In genomic region chr10:119575780-119576179, GRCm38 (mm10) we compare ENCODE assay signal across 24 mouse cellular contexts.
"Had no signal": no experiment of that assay in that cellular context is flagged by ENCODE, and none has a peak within 500 bp of the region (broad histone marks: within the 10 kb centered on the region; RNA-seq: fewer than 3 reads in every experiment).

No protein-coding gene starts in this region.

- DNase-seq: gastrocnemius, adult 2 months; gastrocnemius, postnatal 10 days; gastrocnemius, postnatal 25 days; heart, adult 2 months; heart, postnatal 10 days; heart, postnatal 4 days; kidney, adult 11 months; kidney, adult 2 months; kidney, adult 9 months; kidney, postnatal 14 days; kidney, postnatal 36 days; layer of hippocampus, adult 9-11 months; layer of hippocampus, postnatal 36 days had no signal

- H3K4me1 ChIP-seq: hindbrain, embryonic 10.5 days; hindbrain, embryonic 12.5 days; limb, embryonic 13.5 days; limb, embryonic 15.5 days; liver, embryonic 12.5 days had no signal

- H3K36me3 ChIP-seq: hindbrain, embryonic 10.5 days; hindbrain, embryonic 12.5 days; limb, embryonic 13.5 days; limb, embryonic 15.5 days; liver, embryonic 12.5 days had no signal

- H3K27me3 ChIP-seq: hindbrain, embryonic 12.5 days; limb, embryonic 13.5 days; limb, embryonic 15.5 days; liver, embryonic 12.5 days had no signal

- ATAC-seq: hindbrain, embryonic 16.5 days; inflammation-experienced regulatory T-cells, adult 6 months; liver, embryonic 12.5 days had no signal

- H3K27ac ChIP-seq: gastrocnemius, adult 2 months; heart, adult 2 months; hindbrain, embryonic 10.5 days; hindbrain, embryonic 12.5 days; hindbrain, embryonic 14.5 days; kidney, postnatal 0 days; limb, embryonic 13.5 days; limb, embryonic 15.5 days; liver, embryonic 12.5 days; liver, embryonic 14.5 days had no signal

- H3K9me3 ChIP-seq: hindbrain, embryonic 10.5 days; hindbrain, embryonic 12.5 days; limb, embryonic 13.5 days; limb, embryonic 15.5 days; liver, embryonic 12.5 days had no signal

- H3K4me2 ChIP-seq: heart, embryonic 11.5 days; hindbrain, embryonic 12.5 days; hindbrain, embryonic 14.5 days; limb, embryonic 13.5 days; limb, embryonic 15.5 days; liver, embryonic 12.5 days had no signal

- H3K9ac ChIP-seq: hindbrain, embryonic 12.5 days; hindbrain, embryonic 14.5 days; limb, embryonic 13.5 days; limb, embryonic 15.5 days; liver, embryonic 12.5 days; liver, embryonic 14.5 days had no signal

- H3K4me3 ChIP-seq: gastrocnemius, adult 2 months; heart, adult 2 months; hindbrain, embryonic 10.5 days; hindbrain, embryonic 12.5 days; limb, embryonic 13.5 days; limb, embryonic 15.5 days; liver, embryonic 12.5 days had no signal
